Mouse (Mus musculus) liver, embryonic 14.5 days (tissue): ENCODE results near the gene Olfr642. TPM values are rescaled to one million over a fixed set of nuclear protein-coding genes. Genes with fewer than 3 reads are reported as not detected.

Experiments used
- ATAC-seq: fragments of 200-750 bp; cut with Nextera tagmentation; 2 replicates; pipeline ENCODE4 v1.8.0; 2017; ENCODE audit warnings: moderate number of reproducible peaks, mild to moderate bottlenecking, moderate library complexity; ENCODE audit not compliant: insufficient read depth
- DNase-seq, 3 experiments: peaks; one replicate each; pipeline ENCODE4 v3.0.0-alpha.2; 2012 to 2013; ENCODE audit warnings: low read depth in 3 of 3, low spot score in 3 of 3
- H3K27ac ChIP-seq: fragments of 300-500 bp; sonication (generic); 2 replicates; pipeline ENCODE4 v1.5.1; 2014; ENCODE audit warnings: moderate library complexity, mild to moderate bottlenecking, control low read depth, inconsistent platforms
- H3K27me3 ChIP-seq: fragments of 300-500 bp; sonication (generic); 2 replicates; pipeline ENCODE4 v1.6.1; 2014; ENCODE audit warnings: mild to moderate bottlenecking, low read length, moderate library complexity; ENCODE audit not compliant: control insufficient read depth, insufficient read depth
- H3K36me3 ChIP-seq: fragments of 300-500 bp; sonication (generic); replicated peaks from 2 replicates; pipeline ENCODE4 v1.6.1; 2014; ENCODE audit warnings: low read depth; ENCODE audit not compliant: control insufficient read depth, insufficient read depth
- H3K4me1 ChIP-seq, 2 experiments: fragments of 200-500 bp in 1 of 2; fragments of 300-500 bp in 1 of 2; sonication (generic) in 1 of 2; replicated peaks; 2 replicates each; pipeline ENCODE4 v1.6.1; 2012 to 2014; ENCODE audit warnings: antibody characterized with exemption in 1 of 2, inconsistent platforms in 1 of 2, low read length in 1 of 2; ENCODE audit not compliant: control insufficient read depth in 2 of 2, insufficient read depth in 2 of 2
- H3K4me2 ChIP-seq: fragments of 300-500 bp; sonication (generic); 2 replicates; pipeline ENCODE4 v1.6.1; 2014; ENCODE audit warnings: low read depth, mild to moderate bottlenecking, control low read depth, moderate library complexity
- H3K4me3 ChIP-seq, 2 experiments: fragments of 200-500 bp in 1 of 2; fragments of 300-500 bp in 1 of 2; sonication (generic) in 1 of 2; 2 replicates each; pipeline ENCODE4 v1.5.1; 2012 to 2014; ENCODE audit warnings: low read depth in 2 of 2, low read length in 2 of 2, mild to moderate bottlenecking in 2 of 2, control low read depth in 1 of 2, inconsistent platforms in 1 of 2, moderate library complexity in 1 of 2; ENCODE audit not compliant: insufficient read depth in 1 of 2
- H3K9ac ChIP-seq: fragments of 300-500 bp; sonication (generic); replicated peaks from 2 replicates; pipeline ENCODE4 v1.6.1; 2014; ENCODE audit warnings: mild to moderate bottlenecking, control low read depth, moderate library complexity
- H3K9me3 ChIP-seq: fragments of 300-500 bp; sonication (generic); 2 replicates; pipeline ENCODE4 v1.6.1; 2016; ENCODE audit warnings: low read length, mixed read lengths; ENCODE audit not compliant: control insufficient read depth
- CTCF ChIP-seq: IDR thresholded peaks from 2 replicates; pipeline ENCODE4 v1.5.1; 2016; ENCODE audit warnings: antibody characterized with exemption, low read depth, control low read depth
- EP300 ChIP-seq: IDR thresholded peaks from 2 replicates; pipeline ENCODE4 v1.6.1; 2016; ENCODE audit warnings: antibody characterized with exemption, low read depth
- WGBS: fragments of 180-500 bp; shearing (Covaris S2); extraction: QIAGEN DNeasy Blood & Tissue Kit; methylation state at CpG from one replicate; pipeline ENCODE4 v1.1.7; 2014; ENCODE audit not compliant: insufficient replicate concordance; 5-methylcytosine and 5-hydroxymethylcytosine counted together
- polyA plus RNA-seq, 2 experiments: library from polyadenylated mRNA; depleted of rRNA in 1 of 2; stranded (reverse) in 1 of 2; unstranded in 1 of 2; fragments of >200 nt; fragmentation: Nextera tagmentation in 1 of 2; extraction: Ambion mirVana in 1 of 2; gene quantifications; 2 replicates each; pipeline versions ENCODE4 v1.2.1 to v1.2.3; 2012 to 2014

Gene Olfr642
- polyA plus RNA-seq, 2 experiments = not detected

DNA sequence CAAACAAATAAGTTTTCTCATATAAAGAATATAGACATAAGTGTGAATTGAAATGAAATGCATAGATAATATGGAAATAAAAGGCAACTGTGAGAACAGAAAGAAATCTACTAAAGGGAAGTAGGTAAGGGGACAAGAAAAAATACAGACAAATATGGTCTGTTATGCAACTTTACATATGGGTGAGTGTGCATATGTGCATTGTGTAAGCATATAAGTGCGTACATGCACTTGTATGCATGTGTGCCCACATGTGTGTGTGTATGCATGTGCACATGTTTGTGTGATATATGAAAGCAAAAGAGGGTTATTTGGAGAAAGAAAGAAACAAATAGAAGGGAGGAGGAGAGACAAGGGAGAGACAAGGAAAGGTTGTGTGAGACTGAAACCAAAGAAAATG lies 33.5 kb downstream of the Olfr642 start:
- Histone ChIP-seq H3K27me3 (no peaks in the 10 kb centered on the region), H3K4me3 (no peak overlapping the region), H3K4me1 (no peaks in the 10 kb centered on the region), H3K9me3 (no peaks in the 10 kb centered on the region), H3K27ac (no peak overlapping the region), H3K4me2 (no peak overlapping the region), H3K9ac (no peak overlapping the region), H3K36me3 (no peaks in the 10 kb centered on the region)
- TF ChIP-seq EP300 (no peak), CTCF (no peak)
- ATAC-seq (no peak), DNase-seq (no peak)
- 55% methylated on average over 1 of the region's 1 CpGs for WGBS

DNA sequence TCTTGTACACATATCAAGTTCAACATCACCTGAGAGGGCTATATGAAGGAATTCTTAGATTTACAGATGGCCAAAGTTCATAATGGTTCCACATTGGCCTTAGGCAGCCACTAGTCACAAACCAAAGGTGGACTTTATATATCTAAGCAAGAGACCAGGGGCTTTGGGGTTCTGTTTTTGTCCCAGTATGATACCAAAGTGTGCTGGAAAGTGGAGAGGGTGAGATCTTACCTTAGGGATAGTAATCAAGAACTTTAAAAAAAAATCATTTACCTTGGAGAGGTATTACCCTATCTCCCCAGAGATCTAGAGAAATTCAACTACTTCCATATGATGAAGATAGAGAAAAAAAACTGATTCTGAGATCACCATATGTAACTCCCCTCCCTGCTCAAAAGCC lies 35.3 kb downstream of the Olfr642 start, which contains the start of gene Olfr639:
Gene Olfr639, minus strand, starts transcription at position 101 of the 400 bp plus-strand sequence.
- H3K9me3 ChIP-seq = no peaks in the 10 kb centered on the region
- no peak within 1 kb of the TSS for H3K4me3 ChIP-seq
- no peaks in the 10 kb centered on the region for H3K36me3 ChIP-seq
- ATAC-seq = no peak
- no peaks in the 10 kb centered on the region for H3K27me3 ChIP-seq
- no peak within 1 kb of the TSS for H3K4me2 ChIP-seq
- no peak within 1 kb of the TSS for H3K27ac ChIP-seq
- TF ChIP-seq EP300 = no peak
- no peak for TF ChIP-seq CTCF
- no peaks in the 10 kb centered on the region for H3K4me1 ChIP-seq
- no peak for DNase-seq
- H3K9ac ChIP-seq = no peak within 1 kb of the TSS

DNA sequence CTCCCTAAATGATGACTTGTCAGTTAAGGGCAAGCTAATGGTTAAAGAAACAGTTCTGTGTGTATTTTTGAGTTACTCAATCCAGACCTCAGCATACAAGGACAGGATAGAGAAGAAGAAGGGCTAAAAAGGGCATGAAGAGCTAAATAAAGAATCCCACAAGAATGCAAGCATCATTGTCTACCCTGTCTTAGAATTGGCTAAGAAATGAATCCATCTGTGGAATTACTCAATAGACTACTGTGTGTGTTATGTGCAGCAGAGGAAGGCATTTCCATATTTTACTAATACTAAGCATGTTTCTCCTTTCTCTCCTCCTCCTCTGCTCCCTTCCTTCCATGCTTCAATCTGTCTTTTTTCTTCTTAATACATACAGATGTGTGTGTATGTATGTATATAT lies 53.3 kb downstream of the Olfr642 start:
- TF ChIP-seq EP300 (no peak), CTCF (no peak)
- Histone ChIP-seq H3K27me3 (no peaks in the 10 kb centered on the region), H3K9ac (no peak overlapping the region), H3K9me3 (no peaks in the 10 kb centered on the region), H3K4me1 (no peaks in the 10 kb centered on the region), H3K27ac (no peak overlapping the region), H3K36me3 (no peaks in the 10 kb centered on the region), H3K4me2 (no peak overlapping the region), H3K4me3 (no peak overlapping the region)
- DNase-seq (no peak), ATAC-seq (no peak)

DNA sequence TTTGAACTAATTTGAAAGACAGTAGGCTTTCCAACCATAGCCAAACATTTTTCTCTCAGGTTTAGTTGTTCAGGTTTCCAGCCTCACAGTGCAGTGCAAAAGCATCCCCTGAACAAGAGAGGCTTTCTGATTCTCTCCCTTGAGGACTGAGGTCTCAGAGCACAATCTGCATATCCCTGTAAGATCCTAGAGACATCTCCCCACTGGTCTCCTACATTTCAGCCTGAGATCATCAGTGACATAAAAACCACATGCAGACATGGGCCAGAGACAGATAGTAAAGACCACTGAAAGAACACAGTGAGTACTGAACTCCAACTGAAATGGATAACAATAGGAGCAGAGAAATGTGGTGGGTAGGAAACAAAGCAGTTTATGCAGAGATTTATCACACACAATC lies 54.0 kb downstream of the Olfr642 start, which contains the start of gene Olfr638:
Gene Olfr638, plus strand, starts transcription at position 301 of the 400 bp plus-strand sequence.
- Histone ChIP-seq H3K27me3 (no peaks in the 10 kb centered on the region), H3K9ac (no peak within 1 kb of the TSS), H3K4me1 (no peaks in the 10 kb centered on the region), H3K4me2 (no peak within 1 kb of the TSS), H3K36me3 (no peaks in the 10 kb centered on the region), H3K4me3 (no peak within 1 kb of the TSS), H3K27ac (no peak within 1 kb of the TSS), H3K9me3 (no peaks in the 10 kb centered on the region)
- DNase-seq = no peak
- ATAC-seq = no peak
- no peak for TF ChIP-seq EP300
- no peak for TF ChIP-seq CTCF

Other genes with a start within 250 kb of the Olfr642 start
- 57,913 and 74,220 TPM in 2 replicates for gene Hbb-bt, start 238.7 kb downstream of the Olfr642 start, polyA plus RNA-seq (2012; rRNA removed)
- 62,702 and 66,320 TPM in 2 replicates for gene Hbb-bt, start 238.7 kb downstream of the Olfr642 start, polyA plus RNA-seq (2014; fragmentation: Nextera tagmentation; extraction: Ambion mirVana)
- 195,474 and 209,901 TPM in 2 replicates for gene Hbb-bs, start 224.6 kb downstream of the Olfr642 start, polyA plus RNA-seq (2012; rRNA removed)
- 126,713 and 131,477 TPM in 2 replicates for gene Hbb-bs, start 224.6 kb downstream of the Olfr642 start, polyA plus RNA-seq (2014; fragmentation: Nextera tagmentation; extraction: Ambion mirVana)
- gene Hbb-bh2, start 212.1 kb downstream of the Olfr642 start, polyA plus RNA-seq (2012; rRNA removed) = 0.19 and 0.36 TPM in 2 replicates
- gene Hbb-bh2, start 212.1 kb downstream of the Olfr642 start, polyA plus RNA-seq (2014; fragmentation: Nextera tagmentation; extraction: Ambion mirVana) = not detected in 2 replicates
- gene Hbb-bh1, start 209.5 kb downstream of the Olfr642 start, polyA plus RNA-seq (2012; rRNA removed) = 94.8 and 146 TPM in 2 replicates
- 155 and 211 TPM in 2 replicates for gene Hbb-bh1, start 209.5 kb downstream of the Olfr642 start, polyA plus RNA-seq (2014; fragmentation: Nextera tagmentation; extraction: Ambion mirVana)
- 361 and 394 TPM in 2 replicates for gene Hbb-y, start 199.4 kb downstream of the Olfr642 start, polyA plus RNA-seq (2012; rRNA removed)
- 543 and 665 TPM in 2 replicates for gene Hbb-y, start 199.4 kb downstream of the Olfr642 start, polyA plus RNA-seq (2014; fragmentation: Nextera tagmentation; extraction: Ambion mirVana)
- 0.03 TPM in 1 of 2 replicates, not detected in the other for gene Olfr66, start 166.4 kb downstream of the Olfr642 start, polyA plus RNA-seq (2012; rRNA removed)
- not detected in 2 replicates for gene Olfr66, start 166.4 kb downstream of the Olfr642 start, polyA plus RNA-seq (2014; fragmentation: Nextera tagmentation; extraction: Ambion mirVana)
- gene Olfr64, start 158.2 kb downstream of the Olfr642 start, polyA plus RNA-seq (2012; rRNA removed) = under 0.01 TPM in 1 of 2 replicates, not detected in the other
- gene Olfr64, start 158.2 kb downstream of the Olfr642 start, polyA plus RNA-seq (2014; fragmentation: Nextera tagmentation; extraction: Ambion mirVana) = not detected in 2 replicates
- gene Olfr65, start 149.2 kb downstream of the Olfr642 start, polyA plus RNA-seq (2012; rRNA removed) = not detected in 2 replicates
- not detected in 2 replicates for gene Olfr65, start 149.2 kb downstream of the Olfr642 start, polyA plus RNA-seq (2014; fragmentation: Nextera tagmentation; extraction: Ambion mirVana)
- 0.84 and 0.95 TPM in 2 replicates for gene Olfr631, start 123.8 kb downstream of the Olfr642 start, polyA plus RNA-seq (2012; rRNA removed)
- gene Olfr631, start 123.8 kb downstream of the Olfr642 start, polyA plus RNA-seq (2014; fragmentation: Nextera tagmentation; extraction: Ambion mirVana) = 0.19 and 0.24 TPM in 2 replicates
- 1.9 and 2.2 TPM in 2 replicates for gene Olfr632, start 118.3 kb downstream of the Olfr642 start, polyA plus RNA-seq (2012; rRNA removed)
- gene Olfr632, start 118.3 kb downstream of the Olfr642 start, polyA plus RNA-seq (2014; fragmentation: Nextera tagmentation; extraction: Ambion mirVana) = 0.52 and 0.69 TPM in 2 replicates
- gene Olfr633, start 108.2 kb downstream of the Olfr642 start, polyA plus RNA-seq (2012; rRNA removed) = 0.04 and 0.06 TPM in 2 replicates
- not detected in 2 replicates for gene Olfr633, start 108.2 kb downstream of the Olfr642 start, polyA plus RNA-seq (2014; fragmentation: Nextera tagmentation; extraction: Ambion mirVana)
- gene Olfr635, start 81.5 kb downstream of the Olfr642 start, polyA plus RNA-seq (2012; rRNA removed) = 0.02 and 0.03 TPM in 2 replicates
- not detected in 2 replicates for gene Olfr635, start 81.5 kb downstream of the Olfr642 start, polyA plus RNA-seq (2014; fragmentation: Nextera tagmentation; extraction: Ambion mirVana)
- 0.06 and 0.18 TPM in 2 replicates for gene Olfr638, start 53.9 kb downstream of the Olfr642 start, polyA plus RNA-seq (2012; rRNA removed)
- gene Olfr638, start 53.9 kb downstream of the Olfr642 start, polyA plus RNA-seq (2014; fragmentation: Nextera tagmentation; extraction: Ambion mirVana) = not detected in 2 replicates
- gene Olfr639, start 35.4 kb downstream of the Olfr642 start, polyA plus RNA-seq (2012; rRNA removed) = not detected in 2 replicates
- 0.03 TPM in 1 of 2 replicates, not detected in the other for gene Olfr639, start 35.4 kb downstream of the Olfr642 start, polyA plus RNA-seq (2014; fragmentation: Nextera tagmentation; extraction: Ambion mirVana)
- not detected in 2 replicates for gene Olfr640, start 27.1 kb downstream of the Olfr642 start, polyA plus RNA-seq (2012; rRNA removed)
- not detected in 2 replicates for gene Olfr640, start 27.1 kb downstream of the Olfr642 start, polyA plus RNA-seq (2014; fragmentation: Nextera tagmentation; extraction: Ambion mirVana)
- gene Olfr641, start 17.2 kb downstream of the Olfr642 start, polyA plus RNA-seq (2012; rRNA removed) = not detected in 2 replicates
- not detected in 2 replicates for gene Olfr641, start 17.2 kb downstream of the Olfr642 start, polyA plus RNA-seq (2014; fragmentation: Nextera tagmentation; extraction: Ambion mirVana)
- gene 4930516K23Rik, start 8.8 kb upstream of the Olfr642 start, polyA plus RNA-seq (2012; rRNA removed) = not detected in 2 replicates
- not detected in 2 replicates for gene 4930516K23Rik, start 8.8 kb upstream of the Olfr642 start, polyA plus RNA-seq (2014; fragmentation: Nextera tagmentation; extraction: Ambion mirVana)
- gene Olfr644, start 19.2 kb upstream of the Olfr642 start, polyA plus RNA-seq (2012; rRNA removed) = not detected in 2 replicates
- not detected in 2 replicates for gene Olfr644, start 19.2 kb upstream of the Olfr642 start, polyA plus RNA-seq (2014; fragmentation: Nextera tagmentation; extraction: Ambion mirVana)
- gene Olfr645, start 32.8 kb upstream of the Olfr642 start, polyA plus RNA-seq (2012; rRNA removed) = not detected in 2 replicates
- not detected in 2 replicates for gene Olfr645, start 32.8 kb upstream of the Olfr642 start, polyA plus RNA-seq (2014; fragmentation: Nextera tagmentation; extraction: Ambion mirVana)
- gene Olfr646, start 52.2 kb upstream of the Olfr642 start, polyA plus RNA-seq (2012; rRNA removed) = not detected in 2 replicates
- not detected in 2 replicates for gene Olfr646, start 52.2 kb upstream of the Olfr642 start, polyA plus RNA-seq (2014; fragmentation: Nextera tagmentation; extraction: Ambion mirVana)
- not detected in 2 replicates for gene Ubqln5, start 77.2 kb upstream of the Olfr642 start, polyA plus RNA-seq (2012; rRNA removed)
- not detected in 2 replicates for gene Ubqln5, start 77.2 kb upstream of the Olfr642 start, polyA plus RNA-seq (2014; fragmentation: Nextera tagmentation; extraction: Ambion mirVana)
- not detected in 2 replicates for gene Olfr643, start 84.7 kb upstream of the Olfr642 start, polyA plus RNA-seq (2012; rRNA removed)
- gene Olfr643, start 84.7 kb upstream of the Olfr642 start, polyA plus RNA-seq (2014; fragmentation: Nextera tagmentation; extraction: Ambion mirVana) = not detected in 2 replicates
- gene Ubqln3, start 90.6 kb upstream of the Olfr642 start, polyA plus RNA-seq (2012; rRNA removed) = not detected in 2 replicates
- not detected in 2 replicates for gene Ubqln3, start 90.6 kb upstream of the Olfr642 start, polyA plus RNA-seq (2014; fragmentation: Nextera tagmentation; extraction: Ambion mirVana)
- gene Ubqlnl, start 97.9 kb upstream of the Olfr642 start, polyA plus RNA-seq (2012; rRNA removed) = not detected in 2 replicates
- gene Ubqlnl, start 97.9 kb upstream of the Olfr642 start, polyA plus RNA-seq (2014; fragmentation: Nextera tagmentation; extraction: Ambion mirVana) = not detected in 2 replicates
- not detected in 2 replicates for gene Olfm5, start 112.2 kb upstream of the Olfr642 start, polyA plus RNA-seq (2012; rRNA removed)
- gene Olfm5, start 112.2 kb upstream of the Olfr642 start, polyA plus RNA-seq (2014; fragmentation: Nextera tagmentation; extraction: Ambion mirVana) = not detected in 2 replicates
- 0.01 and 0.06 TPM in 2 replicates for gene Olfr648, start 130.7 kb upstream of the Olfr642 start, polyA plus RNA-seq (2012; rRNA removed)
- 0.04 TPM in 1 of 2 replicates, not detected in the other for gene Olfr648, start 130.7 kb upstream of the Olfr642 start, polyA plus RNA-seq (2014; fragmentation: Nextera tagmentation; extraction: Ambion mirVana)
- gene Olfr649, start 143.3 kb upstream of the Olfr642 start, polyA plus RNA-seq (2012; rRNA removed) = not detected in 2 replicates
- gene Olfr649, start 143.3 kb upstream of the Olfr642 start, polyA plus RNA-seq (2014; fragmentation: Nextera tagmentation; extraction: Ambion mirVana) = not detected in 2 replicates
- gene Trim6, start 166.1 kb upstream of the Olfr642 start, polyA plus RNA-seq (2012; rRNA removed) = 0.38 and 0.43 TPM in 2 replicates
- gene Trim6, start 166.1 kb upstream of the Olfr642 start, polyA plus RNA-seq (2014; fragmentation: Nextera tagmentation; extraction: Ambion mirVana) = 0.28 and 0.44 TPM in 2 replicates
- gene Trim34a, start 191.8 kb upstream of the Olfr642 start, polyA plus RNA-seq (2012; rRNA removed) = 1.1 and 1.4 TPM in 2 replicates
- 1.3 and 1.7 TPM in 2 replicates for gene Trim34a, start 191.8 kb upstream of the Olfr642 start, polyA plus RNA-seq (2014; fragmentation: Nextera tagmentation; extraction: Ambion mirVana)
- 0.17 and 0.28 TPM in 2 replicates for gene Trim5, start 235.4 kb upstream of the Olfr642 start, polyA plus RNA-seq (2012; rRNA removed)
- gene Trim5, start 235.4 kb upstream of the Olfr642 start, polyA plus RNA-seq (2014; fragmentation: Nextera tagmentation; extraction: Ambion mirVana) = 0.22 and 0.23 TPM in 2 replicates